Mouse (Mus musculus) midbrain, embryonic 13.5 days (tissue): ENCODE results near the gene Olfr204. TPM values are rescaled to one million over a fixed set of nuclear protein-coding genes. Genes with fewer than 3 reads are reported as not detected.
"Not testable (repeated sequence)": the region's sequence is repeated elsewhere in the genome, so short reads cannot be mapped to it uniquely, and the experiment has no call there.

Experiments used
- ATAC-seq: fragments of 200-750 bp; cut with Nextera tagmentation; 2 replicates; pipeline ENCODE4 v1.8.0; 2017; ENCODE audit warnings: mild to moderate bottlenecking, moderate TSS enrichment, moderate library complexity
- H3K27ac ChIP-seq: fragments of 300-500 bp; sonication (generic); 2 replicates; pipeline ENCODE4 v1.5.1; 2015; ENCODE audit warnings: inconsistent platforms, mild to moderate bottlenecking, moderate library complexity
- H3K27me3 ChIP-seq: fragments of 300-500 bp; sonication (generic); 2 replicates; pipeline ENCODE4 v1.6.1; 2015; ENCODE audit warnings: mild to moderate bottlenecking, inconsistent platforms
- H3K36me3 ChIP-seq: fragments of 300-500 bp; sonication (generic); 2 replicates; pipeline ENCODE4 v1.6.1; 2015; ENCODE audit warnings: mild to moderate bottlenecking, inconsistent platforms
- H3K4me1 ChIP-seq: fragments of 300-500 bp; sonication (generic); replicated peaks from 2 replicates; pipeline ENCODE4 v1.6.1; 2015; ENCODE audit warnings: inconsistent platforms
- H3K4me2 ChIP-seq: fragments of 300-500 bp; sonication (generic); replicated peaks from 2 replicates; pipeline ENCODE4 v1.6.1; 2015; ENCODE audit warnings: moderate library complexity, mild to moderate bottlenecking, inconsistent platforms
- H3K4me3 ChIP-seq: fragments of 300-500 bp; sonication (generic); replicated peaks from 2 replicates; pipeline ENCODE4 v1.5.1; 2015; ENCODE audit warnings: mild to moderate bottlenecking, inconsistent platforms
- H3K9ac ChIP-seq: fragments of 300-500 bp; sonication (generic); replicated peaks from 2 replicates; pipeline ENCODE4 v1.6.1; 2015; ENCODE audit warnings: mild to moderate bottlenecking, inconsistent platforms
- H3K9me3 ChIP-seq: fragments of 300-500 bp; sonication (generic); 2 replicates; pipeline ENCODE4 v1.6.1; 2016; ENCODE audit warnings: mild to moderate bottlenecking, inconsistent platforms
- WGBS: fragments of 180-500 bp; shearing (Covaris S2); methylation state at CpG from one replicate; pipeline ENCODE4 v1.1.7; 2015; 5-methylcytosine and 5-hydroxymethylcytosine counted together
- polyA plus RNA-seq: library from polyadenylated mRNA; unstranded; fragments of >200 nt; fragmentation: Nextera tagmentation; extraction: Ambion mirVana; gene quantifications from 2 replicates; pipeline ENCODE4 v1.2.1, GENCODE M21; 2015

Gene Olfr204
- polyA plus RNA-seq = not detected in 2 replicates

DNA sequence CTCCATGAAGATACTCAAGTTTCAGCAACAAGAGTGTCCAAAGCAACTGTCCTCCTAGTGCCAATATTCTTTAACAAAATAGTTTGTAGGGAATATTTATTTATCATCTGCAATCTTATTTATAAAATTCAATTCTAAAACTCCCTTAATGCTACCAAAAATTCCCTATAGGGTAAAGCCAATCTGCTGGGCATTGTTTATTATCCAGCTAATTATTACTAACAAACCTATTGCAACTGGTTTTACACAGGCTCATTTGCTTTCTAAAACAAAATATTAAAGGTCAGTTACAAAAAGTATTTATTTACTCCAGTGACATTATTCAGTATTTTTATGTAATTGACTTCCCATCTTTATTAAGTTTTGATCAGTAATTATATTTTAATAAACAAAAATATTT, at the start of gene Olfr204:
Gene Olfr204, minus strand, starts transcription at position 101 of the 400 bp plus-strand sequence.
- Histone ChIP-seq H3K4me3 (no peak within 1 kb of the TSS), H3K36me3 (no peaks in the 10 kb centered on the region), H3K9ac (no peak within 1 kb of the TSS), H3K4me2 (no peak within 1 kb of the TSS), H3K27ac (no peak within 1 kb of the TSS), H3K9me3 (no peaks in the 10 kb centered on the region), H3K4me1 (no peaks in the 10 kb centered on the region), H3K27me3 (no peaks in the 10 kb centered on the region)
- ATAC-seq = no peak

DNA sequence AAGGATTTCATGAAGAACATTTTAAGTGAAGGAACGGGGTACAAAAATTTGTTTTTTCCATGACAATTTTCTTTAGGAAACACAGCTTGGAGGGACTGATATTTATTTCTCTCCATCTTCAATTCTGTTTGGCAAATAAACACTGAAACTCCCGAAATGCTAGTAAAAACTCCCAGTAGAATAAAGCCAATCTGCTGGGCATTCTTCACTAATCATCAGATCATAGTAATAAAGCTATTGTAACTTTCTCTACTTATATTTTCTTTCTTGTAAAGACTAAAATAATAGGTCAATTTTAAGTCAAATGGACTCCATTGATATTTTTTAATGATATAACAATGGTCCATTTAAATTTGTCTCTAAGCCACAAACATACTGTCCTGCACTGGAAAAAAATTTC, 45.8 kb upstream of the Olfr204 start, which contains the start of gene Olfr209:
Gene Olfr209, minus strand, starts transcription at position 101 of the 400 bp plus-strand sequence.
- 83% methylated on average over 2 of the region's 2 CpGs for WGBS
- Histone ChIP-seq H3K9ac (no peak within 1 kb of the TSS), H3K9me3 (no peaks in the 10 kb centered on the region), H3K4me3 (no peak within 1 kb of the TSS), H3K27me3 (no peaks in the 10 kb centered on the region), H3K27ac (no peak within 1 kb of the TSS), H3K36me3 (no peaks in the 10 kb centered on the region), H3K4me1 (no peaks in the 10 kb centered on the region), H3K4me2 (no peak within 1 kb of the TSS)
- no peak for ATAC-seq

DNA sequence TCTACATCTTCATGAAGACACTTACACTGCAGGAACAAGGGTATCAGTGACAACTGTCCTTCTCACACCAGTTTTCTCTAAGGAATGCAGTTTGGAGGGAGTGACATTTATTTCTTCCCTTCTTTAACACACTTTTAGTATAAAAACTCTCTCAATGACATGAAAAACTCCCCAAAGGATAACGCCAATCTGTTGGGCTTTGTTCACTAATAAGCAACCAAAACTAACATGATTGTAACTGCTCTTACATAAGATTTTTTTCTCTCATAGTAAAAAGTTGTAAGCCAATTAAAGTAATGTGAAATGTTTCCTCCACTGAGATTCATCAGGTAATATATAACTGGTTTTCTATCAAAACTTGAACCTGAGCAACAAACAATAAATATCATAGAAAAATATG, 31.1 kb upstream of the Olfr204 start, which contains the start of gene Olfr206:
Gene Olfr206, minus strand, starts transcription at position 101 of the 400 bp plus-strand sequence.
- H3K4me1 ChIP-seq = no peaks in the 10 kb centered on the region
- no peak for ATAC-seq
- no peaks in the 10 kb centered on the region for H3K9me3 ChIP-seq
- no peaks in the 10 kb centered on the region for H3K27me3 ChIP-seq
- no peak within 1 kb of the TSS for H3K4me3 ChIP-seq
- no peak within 1 kb of the TSS for H3K4me2 ChIP-seq
- H3K27ac ChIP-seq = no peak within 1 kb of the TSS
- H3K9ac ChIP-seq = no peak within 1 kb of the TSS
- 74% methylated on average over 1 of the region's 1 CpGs for whole genome bisulfite sequencing
- H3K36me3 ChIP-seq = no peaks in the 10 kb centered on the region

- Histone ChIP-seq H3K27ac (no peak within 1 kb of the TSS), H3K9me3 (peaks cover 3% of the 10 kb centered on the region; the same call in 1 of the 2 replicates), H3K9ac (no peak within 1 kb of the TSS), H3K4me1 (no peaks in the 10 kb centered on the region), H3K36me3 (no peaks in the 10 kb centered on the region), H3K4me2 (no peak within 1 kb of the TSS), H3K4me3 (no peak within 1 kb of the TSS), H3K27me3 (no peaks in the 10 kb centered on the region)
- ATAC-seq = no peak
These were observed 13.0 kb upstream of the Olfr204 start, which contains the start of gene Olfr205 for GRCm38 (mm10) chr16:59331038-59331437. Gene Olfr205 (minus strand): TSS chr16:59331138.

GRCm38 (mm10) chr16:59323262-59323661, 5.2 kb upstream of the Olfr204 start:
- 69% methylated on average over 1 of the region's 1 CpGs for WGBS
- not testable (repeated sequence) for H3K9ac ChIP-seq, H3K4me3 ChIP-seq, H3K36me3 ChIP-seq, ATAC-seq, H3K4me2 ChIP-seq, H3K27ac ChIP-seq, H3K4me1 ChIP-seq, H3K27me3 ChIP-seq, H3K9me3 ChIP-seq

- Histone ChIP-seq H3K4me2 (no peak within 1 kb of the TSS), H3K36me3 (no peaks in the 10 kb centered on the region), H3K4me1 (no peaks in the 10 kb centered on the region), H3K27me3 (no peaks in the 10 kb centered on the region), H3K4me3 (no peak within 1 kb of the TSS), H3K9me3 (no peaks in the 10 kb centered on the region), H3K9ac (no peak within 1 kb of the TSS), H3K27ac (no peak within 1 kb of the TSS)
- ATAC-seq = no peak
- WGBS = 85% methylated on average over 2 of the region's 2 CpGs
These were observed 19.5 kb downstream of the Olfr204 start, which contains the start of gene Olfr203 for GRCm38 (mm10) chr16:59298581-59298980. Gene Olfr203 (plus strand): TSS chr16:59298881.

- H3K36me3 ChIP-seq, H3K9ac ChIP-seq, H3K4me3 ChIP-seq, H3K27me3 ChIP-seq, H3K4me2 ChIP-seq, H3K4me1 ChIP-seq, H3K9me3 ChIP-seq, H3K27ac ChIP-seq, ATAC-seq: not testable (repeated sequence)
- WGBS = 86% methylated on average over 9 of the region's 9 CpGs
These were observed 30.5 kb downstream of the Olfr204 start for GRCm38 (mm10) chr16:59287576-59287975.

DNA sequence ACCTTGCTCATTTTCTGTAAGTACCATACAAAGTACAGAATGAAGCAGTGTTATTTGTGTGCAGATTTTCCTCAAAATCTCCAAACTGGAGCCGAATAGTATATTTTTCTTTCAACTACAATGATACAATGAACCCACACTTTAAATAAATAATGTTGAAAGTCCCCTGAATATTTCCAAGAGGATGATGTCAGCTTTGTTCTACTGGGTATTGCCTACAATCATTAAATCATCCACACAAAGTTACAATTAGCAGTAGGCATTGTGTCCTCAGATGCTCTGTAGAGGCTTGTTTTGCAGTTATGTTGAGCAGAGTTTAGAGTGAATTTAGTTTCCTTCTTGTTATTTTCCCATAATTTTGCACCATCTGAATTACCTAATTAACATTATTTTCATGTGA, 31.4 kb downstream of the Olfr204 start, which contains the start of gene Olfr202:
Gene Olfr202, minus strand, starts transcription at position 101 of the 400 bp plus-strand sequence.
- Histone ChIP-seq H3K9me3 (no peaks in the 10 kb centered on the region), H3K4me3 (no peak within 1 kb of the TSS), H3K4me2 (no peak within 1 kb of the TSS), H3K27ac (no peak within 1 kb of the TSS), H3K9ac (no peak within 1 kb of the TSS), H3K36me3 (no peaks in the 10 kb centered on the region), H3K27me3 (no peaks in the 10 kb centered on the region), H3K4me1 (no peaks in the 10 kb centered on the region)
- no peak for ATAC-seq
- WGBS = 88% methylated on average over 1 of the region's 1 CpGs

- Histone ChIP-seq H3K9me3 (no peaks in the 10 kb centered on the region), H3K4me1 (no peaks in the 10 kb centered on the region), H3K4me2 (no peak overlapping the region), H3K9ac (no peak overlapping the region), H3K27ac (no peak overlapping the region), H3K36me3 (no peaks in the 10 kb centered on the region), H3K4me3 (no peak overlapping the region), H3K27me3 (no peaks in the 10 kb centered on the region)
- ATAC-seq = no peak
- 68% methylated on average over 1 of the region's 1 CpGs for WGBS
These were observed 34.6 kb downstream of the Olfr204 start for GRCm38 (mm10) chr16:59283476-59283875.

- H3K9me3 ChIP-seq = no peaks in the 10 kb centered on the region
- no peaks in the 10 kb centered on the region for H3K36me3 ChIP-seq
- no peak for ATAC-seq
- WGBS = 73% methylated on average over 3 of the region's 3 CpGs
- H3K4me1 ChIP-seq = no peaks in the 10 kb centered on the region
- H3K4me2 ChIP-seq = no peak overlapping the region
- H3K9ac ChIP-seq = no peak overlapping the region
- no peaks in the 10 kb centered on the region for H3K27me3 ChIP-seq
- H3K4me3 ChIP-seq = no peak overlapping the region
- no peak overlapping the region for H3K27ac ChIP-seq
These were observed 37.5 kb downstream of the Olfr204 start for GRCm38 (mm10) chr16:59280542-59280941.

- not testable (repeated sequence) for H3K9me3 ChIP-seq, H3K27ac ChIP-seq, H3K4me2 ChIP-seq, H3K36me3 ChIP-seq, H3K4me3 ChIP-seq, H3K4me1 ChIP-seq, ATAC-seq, H3K27me3 ChIP-seq, H3K9ac ChIP-seq
- WGBS = 90% methylated on average over 4 of the region's 4 CpGs
These were observed 45.5 kb downstream of the Olfr204 start, which contains the start of gene Olfr201 for GRCm38 (mm10) chr16:59272532-59272931. Gene Olfr201 (minus strand): TSS chr16:59272632.

- 82% methylated on average over 4 of the region's 4 CpGs for WGBS
- not testable (repeated sequence) for H3K27me3 ChIP-seq, H3K9me3 ChIP-seq, H3K4me1 ChIP-seq, H3K9ac ChIP-seq, H3K27ac ChIP-seq, H3K4me2 ChIP-seq, H3K4me3 ChIP-seq, ATAC-seq, H3K36me3 ChIP-seq
These were observed 49.0 kb downstream of the Olfr204 start for GRCm38 (mm10) chr16:59269097-59269496.
